Mouse (Mus musculus) midbrain, embryonic 14.5 days (tissue): Measurements from ENCODE around the gene Tmem106c. TPM values are rescaled to one million over a fixed set of nuclear protein-coding genes. Genes with fewer than 3 reads are reported as not detected.

ENCODE experiments used
- ATAC-seq: fragments of 200-750 bp; cut with Nextera tagmentation; 2 replicates; pipeline ENCODE4 v1.8.0; 2017; ENCODE audit warnings: moderate number of reproducible peaks, moderate library complexity; ENCODE audit not compliant: low FRiP score, low TSS enrichment
- DNase-seq: peaks from one replicate; pipeline ENCODE4 v3.0.0-alpha.2; 2015
- H3K27ac ChIP-seq: fragments of 300-500 bp; sonication (generic); replicated peaks from 2 replicates; pipeline ENCODE4 v1.5.1; 2014; ENCODE audit warnings: mild to moderate bottlenecking, low read depth, low read length, moderate library complexity
- H3K27me3 ChIP-seq: fragments of 300-500 bp; sonication (generic); 2 replicates; pipeline ENCODE4 v1.6.1; 2014; ENCODE audit warnings: low read length, control low read depth, mixed read lengths; ENCODE audit not compliant: control insufficient read depth, insufficient read depth
- H3K36me3 ChIP-seq: fragments of 300-500 bp; sonication (generic); 2 replicates; pipeline ENCODE4 v1.6.1; 2014; ENCODE audit warnings: low read length, control low read depth; ENCODE audit not compliant: control insufficient read depth, insufficient read depth
- H3K4me1 ChIP-seq: fragments of 300-500 bp; sonication (generic); 2 replicates; pipeline ENCODE4 v1.6.1; 2014; ENCODE audit warnings: mild to moderate bottlenecking, antibody characterized with exemption, low read length, control low read depth; ENCODE audit not compliant: control insufficient read depth, insufficient read depth
- H3K4me2 ChIP-seq: fragments of 300-500 bp; sonication (generic); 2 replicates; pipeline ENCODE4 v1.6.1; 2014; ENCODE audit warnings: mild to moderate bottlenecking, low read length, moderate library complexity
- H3K4me3 ChIP-seq: fragments of 300-500 bp; sonication (generic); replicated peaks from 2 replicates; pipeline ENCODE4 v1.5.1; 2014; ENCODE audit warnings: low read depth, low read length
- H3K9ac ChIP-seq: fragments of 300-500 bp; sonication (generic); replicated peaks from 2 replicates; pipeline ENCODE4 v1.6.1; 2014; ENCODE audit warnings: mild to moderate bottlenecking, low read length, moderate library complexity
- H3K9me3 ChIP-seq: fragments of 300-500 bp; sonication (generic); 2 replicates; pipeline ENCODE4 v1.6.1; 2016; ENCODE audit warnings: low read length, control low read depth, mixed read lengths; ENCODE audit not compliant: control insufficient read depth
- WGBS: fragments of 180-500 bp; shearing (Covaris S2); extraction: QIAGEN DNeasy Blood & Tissue Kit; methylation state at CpG from one replicate; pipeline ENCODE4 v1.1.7; 2014; 5-methylcytosine and 5-hydroxymethylcytosine counted together
- polyA plus RNA-seq: library from polyadenylated mRNA; unstranded; fragments of >200 nt; fragmentation: Nextera tagmentation; extraction: Ambion mirVana; gene quantifications from 2 replicates; pipeline ENCODE4 v1.2.1, GENCODE M21; 2014

Gene Tmem106c
- 52.3 and 63.6 TPM in 2 replicates for polyA plus RNA-seq

- H3K27ac ChIP-seq, result peak within 1 kb of the TSS; percentile 87
- H3K36me3 ChIP-seq, result no peaks in the 10 kb centered on the region
- peaks cover 10% of the 10 kb centered on the region; the same call in 1 of the 2 replicates for H3K4me1 ChIP-seq
- WGBS, result 1% methylated on average over 67 of the region's 67 CpGs
- H3K9ac ChIP-seq, result peak within 1 kb of the TSS; percentile 71
- DNase-seq (peak; percentile 98), ATAC-seq (peak; percentile 94)
- no peaks in the 10 kb centered on the region for H3K9me3 ChIP-seq
- H3K27me3 ChIP-seq, result no peaks in the 10 kb centered on the region
- peak within 1 kb of the TSS; percentile 80 for H3K4me2 ChIP-seq
- H3K4me3 ChIP-seq, result peak within 1 kb of the TSS; percentile 59
These were observed at the start of gene Tmem106c for GRCm38 (mm10) chr15:97963989-97964835. Gene Tmem106c (plus strand): TSS chr15:97964200.

- Histone ChIP-seq H3K36me3 (no peaks in the 10 kb centered on the region), H3K9me3 (no peaks in the 10 kb centered on the region), H3K27me3 (peaks cover under 1% of the 10 kb centered on the region; the same call in 1 of the 2 replicates), H3K4me2 (no peak overlapping the region), H3K4me3 (no peak overlapping the region), H3K27ac (no peak overlapping the region), H3K4me1 (peaks cover 4% of the 10 kb centered on the region; the same call in 1 of the 2 replicates), H3K9ac (no peak overlapping the region)
- 5% methylated on average over 9 of the region's 9 CpGs for WGBS
- DNase-seq (peak; percentile 49), ATAC-seq (no peak)
These were observed 49.7 kb upstream of the Tmem106c start for GRCm38 (mm10) chr15:97914331-97914747.

GRCm38 (mm10) chr15:97917994-97918393, 46.0 kb upstream of the Tmem106c start:
- no peak for ATAC-seq
- 88% methylated on average over 9 of the region's 9 CpGs for WGBS
- H3K4me2 ChIP-seq, result no peak overlapping the region
- H3K9ac ChIP-seq, result no peak overlapping the region
- H3K27me3 ChIP-seq, result no peaks in the 10 kb centered on the region
- DNase-seq, result no peak
- no peaks in the 10 kb centered on the region for H3K9me3 ChIP-seq
- no peak overlapping the region for H3K27ac ChIP-seq
- no peaks in the 10 kb centered on the region for H3K36me3 ChIP-seq
- peaks cover 4% of the 10 kb centered on the region; the same call in 1 of the 2 replicates for H3K4me1 ChIP-seq
- H3K4me3 ChIP-seq, result no peak overlapping the region

- Histone ChIP-seq H3K9me3 (no peaks in the 10 kb centered on the region), H3K4me3 (no peak overlapping the region), H3K4me1 (peaks cover 4% of the 10 kb centered on the region; the same call in 1 of the 2 replicates), H3K36me3 (no peaks in the 10 kb centered on the region), H3K4me2 (no peak overlapping the region), H3K27me3 (no peaks in the 10 kb centered on the region), H3K9ac (no peak overlapping the region), H3K27ac (no peak overlapping the region)
- DNase-seq, result no peak
- ATAC-seq, result no peak
- 90% methylated on average over 7 of the region's 7 CpGs for WGBS
These were observed 44.8 kb upstream of the Tmem106c start for GRCm38 (mm10) chr15:97919217-97919616.

- H3K4me3 ChIP-seq, result no peak overlapping the region
- 72% methylated on average over 5 of the region's 5 CpGs for WGBS
- no peaks in the 10 kb centered on the region for H3K27me3 ChIP-seq
- no peak for DNase-seq
- no peak overlapping the region for H3K27ac ChIP-seq
- H3K9ac ChIP-seq, result no peak overlapping the region
- ATAC-seq, result no peak
- H3K4me1 ChIP-seq, result no peaks in the 10 kb centered on the region
- no peaks in the 10 kb centered on the region for H3K36me3 ChIP-seq
- no peaks in the 10 kb centered on the region for H3K9me3 ChIP-seq
- no peak overlapping the region for H3K4me2 ChIP-seq
These were observed 43.7 kb upstream of the Tmem106c start for GRCm38 (mm10) chr15:97920306-97920705.

GRCm38 (mm10) chr15:97921796-97922195, 42.2 kb upstream of the Tmem106c start:
- H3K9me3 ChIP-seq, result no peaks in the 10 kb centered on the region
- no peak overlapping the region for H3K9ac ChIP-seq
- ATAC-seq (no peak), DNase-seq (no peak)
- H3K27me3 ChIP-seq, result no peaks in the 10 kb centered on the region
- no peak overlapping the region for H3K4me2 ChIP-seq
- 95% methylated on average over 9 of the region's 9 CpGs for WGBS
- H3K27ac ChIP-seq, result no peak overlapping the region
- H3K36me3 ChIP-seq, result no peaks in the 10 kb centered on the region
- no peaks in the 10 kb centered on the region for H3K4me1 ChIP-seq
- H3K4me3 ChIP-seq, result no peak overlapping the region

GRCm38 (mm10) chr15:97922421-97922820, 41.6 kb upstream of the Tmem106c start:
- H3K27ac ChIP-seq, result no peak overlapping the region
- H3K36me3 ChIP-seq, result no peaks in the 10 kb centered on the region
- no peak overlapping the region for H3K4me2 ChIP-seq
- no peak for DNase-seq
- no peak overlapping the region for H3K9ac ChIP-seq
- WGBS, result 90% methylated on average over 2 of the region's 2 CpGs
- H3K4me3 ChIP-seq, result no peak overlapping the region
- H3K27me3 ChIP-seq, result no peaks in the 10 kb centered on the region
- no peaks in the 10 kb centered on the region for H3K4me1 ChIP-seq
- ATAC-seq, result no peak
- H3K9me3 ChIP-seq, result no peaks in the 10 kb centered on the region

- DNase-seq (no peak), ATAC-seq (no peak)
- Histone ChIP-seq H3K27ac (no peak overlapping the region), H3K9ac (no peak overlapping the region), H3K27me3 (no peaks in the 10 kb centered on the region), H3K9me3 (no peaks in the 10 kb centered on the region), H3K4me1 (no peaks in the 10 kb centered on the region), H3K36me3 (no peaks in the 10 kb centered on the region), H3K4me3 (no peak overlapping the region), H3K4me2 (no peak overlapping the region)
- WGBS, result 70% methylated on average over 4 of the region's 4 CpGs
These were observed 37.0 kb upstream of the Tmem106c start for GRCm38 (mm10) chr15:97927018-97927417.

- H3K9me3 ChIP-seq, result no peaks in the 10 kb centered on the region
- ATAC-seq, result no peak
- no peaks in the 10 kb centered on the region for H3K27me3 ChIP-seq
- H3K9ac ChIP-seq, result no peak overlapping the region
- H3K4me3 ChIP-seq, result no peak overlapping the region
- no peak overlapping the region for H3K27ac ChIP-seq
- 83% methylated on average over 6 of the region's 6 CpGs for WGBS
- no peaks in the 10 kb centered on the region for H3K36me3 ChIP-seq
- H3K4me2 ChIP-seq, result no peak overlapping the region
- DNase-seq, result no peak
- H3K4me1 ChIP-seq, result no peaks in the 10 kb centered on the region
These were observed 36.2 kb upstream of the Tmem106c start for GRCm38 (mm10) chr15:97927821-97928220.
